Mouse (Mus musculus): Measurements from ENCODE around the gene Prss46. TPM values are rescaled to one million over a fixed set of nuclear protein-coding genes. Genes with fewer than 3 reads are reported as not detected.
A peak's percentile ranks its signal among the peaks of the same experiment; 100 is the strongest.
"Not testable (repeated sequence)": the region's sequence is repeated elsewhere in the genome, so short reads cannot be mapped to it uniquely, and the experiment has no call there.

The Prss46 gene
- total and polyA plus RNA-seq, 2 experiments from 2014 or later, result not detected

DNA sequence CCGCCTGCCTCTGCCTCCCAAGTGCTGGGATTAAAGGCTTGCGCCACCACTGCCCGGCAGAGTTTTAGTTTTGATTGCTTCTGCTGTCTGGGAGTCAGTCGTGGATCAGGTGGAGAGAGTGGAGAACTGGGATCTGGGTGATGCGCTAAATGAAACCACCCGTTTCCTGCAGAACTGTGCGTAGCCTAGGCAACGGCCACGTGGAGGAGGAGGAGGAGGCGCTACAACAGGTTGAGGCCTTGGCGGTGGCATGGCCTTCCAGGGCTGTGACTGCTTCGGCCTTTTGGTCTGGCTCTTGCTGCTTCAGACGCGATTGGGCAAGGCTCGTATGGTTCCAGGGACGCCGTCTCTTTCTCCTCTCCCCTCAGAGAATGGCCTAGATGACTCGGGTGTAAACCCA, 30.5 kb upstream of the Prss46 start, which contains the start of gene Prss44:
TSS of gene Prss44 (plus strand) at position 206 of the 400 bp plus-strand sequence.
- ATAC-seq (ENCODE audit: insufficient read depth, low read depth), result no peak
- no peak within 1 kb of the TSS for H3K4me3 ChIP-seq (ENCODE audit: low read depth, low read length)
- 56% methylated on average over 18 of the region's 18 CpGs for WGBS
- no peaks in the 10 kb centered on the region for H3K9me3 ChIP-seq (replicated peaks; ENCODE audit: control insufficient read depth, low read length)
- H3K4me2 ChIP-seq (ENCODE audit: low read depth, low read length), result no peak within 1 kb of the TSS
- H3K36me3 ChIP-seq (replicated peaks; ENCODE audit: control insufficient read depth, insufficient read depth, low read length), result no peaks in the 10 kb centered on the region
- H3K27me3 ChIP-seq (ENCODE audit: control insufficient read depth, insufficient read depth, low read length), result no peaks in the 10 kb centered on the region
- H3K4me1 ChIP-seq (ENCODE audit: control insufficient read depth, insufficient read depth), result no peaks in the 10 kb centered on the region
- H3K9ac ChIP-seq (replicated peaks; ENCODE audit: low read depth, low read length), result no peak within 1 kb of the TSS
- H3K27ac ChIP-seq (ENCODE audit: low read depth), result no peak within 1 kb of the TSS
- no peak for TF ChIP-seq EP300 (IDR thresholded peaks at IDR 0.05; ENCODE audit: low read depth)
- no peak for TF ChIP-seq CTCF (IDR thresholded peaks at IDR 0.05; ENCODE audit: low read depth)
- DNase-seq (ENCODE audit: low spot score), result no peak

GRCm38 (mm10) chr9:110820546-110820945, 23.8 kb upstream of the Prss46 start:
- H3K9ac ChIP-seq (replicated peaks; ENCODE audit: low read depth, low read length); H3K4me3 ChIP-seq (ENCODE audit: low read depth, low read length); H3K4me2 ChIP-seq (ENCODE audit: low read depth, low read length); DNase-seq (ENCODE audit: low spot score); H3K27me3 ChIP-seq (ENCODE audit: control insufficient read depth, insufficient read depth, low read length); H3K27ac ChIP-seq (ENCODE audit: low read depth); H3K36me3 ChIP-seq (replicated peaks; ENCODE audit: control insufficient read depth, insufficient read depth, low read length); H3K9me3 ChIP-seq (replicated peaks; ENCODE audit: control insufficient read depth, low read length); H3K4me1 ChIP-seq (ENCODE audit: control insufficient read depth, insufficient read depth); ATAC-seq (ENCODE audit: insufficient read depth, low read depth): not testable (repeated sequence)

DNA sequence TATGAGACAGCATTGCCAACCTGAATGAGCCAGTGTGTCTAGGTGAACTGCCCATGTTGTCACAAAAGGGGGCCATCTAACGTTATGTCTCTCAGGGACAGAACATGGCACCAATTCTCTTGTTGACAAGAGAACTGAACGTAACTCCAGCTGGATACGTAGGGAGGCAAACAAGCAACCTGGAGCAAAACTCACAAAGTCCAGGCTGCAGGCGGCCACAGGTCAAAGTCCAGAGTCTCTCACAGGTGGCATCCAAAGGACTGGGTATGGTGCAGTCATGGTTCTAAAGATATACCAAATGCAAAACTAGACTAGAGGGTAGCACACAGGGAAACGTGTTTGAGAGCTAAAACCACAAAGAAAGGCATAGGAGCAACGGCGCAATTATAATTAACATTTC, 22.9 kb upstream of the Prss46 start:
- no peak overlapping the region for H3K27ac ChIP-seq (ENCODE audit: low read depth)
- no peak for DNase-seq (ENCODE audit: low spot score)
- no peaks in the 10 kb centered on the region for H3K4me1 ChIP-seq (ENCODE audit: control insufficient read depth, insufficient read depth)
- no peak overlapping the region for H3K4me3 ChIP-seq (ENCODE audit: low read depth, low read length)
- H3K4me2 ChIP-seq (ENCODE audit: low read depth, low read length), result no peak overlapping the region
- H3K9me3 ChIP-seq (replicated peaks; ENCODE audit: control insufficient read depth, low read length), result no peaks in the 10 kb centered on the region
- TF ChIP-seq CTCF (IDR thresholded peaks at IDR 0.05; ENCODE audit: low read depth) (no peak), EP300 (IDR thresholded peaks at IDR 0.05; ENCODE audit: low read depth) (no peak)
- WGBS, result 78% methylated on average over 7 of the region's 7 CpGs
- H3K27me3 ChIP-seq (ENCODE audit: control insufficient read depth, insufficient read depth, low read length), result no peaks in the 10 kb centered on the region
- ATAC-seq (ENCODE audit: insufficient read depth, low read depth), result no peak
- H3K9ac ChIP-seq (replicated peaks; ENCODE audit: low read depth, low read length), result no peak overlapping the region
- H3K36me3 ChIP-seq (replicated peaks; ENCODE audit: control insufficient read depth, insufficient read depth, low read length), result no peaks in the 10 kb centered on the region

DNA sequence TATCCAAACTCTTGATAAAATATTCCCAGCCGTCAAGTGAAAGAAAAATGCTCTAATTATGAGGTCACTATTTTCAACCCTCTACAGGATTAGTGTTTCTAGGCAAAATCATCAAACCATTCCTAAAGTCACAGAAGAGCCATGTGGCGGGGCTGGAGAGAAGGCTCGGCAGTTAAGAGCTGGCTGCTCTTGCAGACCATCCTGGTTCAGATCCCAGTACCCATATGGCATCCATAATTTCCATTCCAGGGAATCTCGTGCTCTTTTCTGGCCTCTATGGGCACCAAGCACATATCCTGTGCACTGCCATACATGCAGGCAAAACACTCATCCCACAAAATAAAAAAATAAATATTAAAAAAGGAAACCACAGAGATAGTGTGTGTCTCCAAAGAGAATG, 18.9 kb upstream of the Prss46 start:
- no peak for TF ChIP-seq CTCF (IDR thresholded peaks at IDR 0.05; ENCODE audit: low read depth)
- no peak for TF ChIP-seq EP300 (IDR thresholded peaks at IDR 0.05; ENCODE audit: low read depth)
- Histone ChIP-seq H3K9ac (replicated peaks; ENCODE audit: low read depth, low read length) (no peak overlapping the region), H3K27ac (ENCODE audit: low read depth) (0 out of 2 replicates have a peak overlapping the region, but pooled peaks have one; percentile 25), H3K9me3 (replicated peaks; ENCODE audit: control insufficient read depth, low read length) (no peaks in the 10 kb centered on the region), H3K4me3 (ENCODE audit: low read depth, low read length) (no peak overlapping the region), H3K27me3 (ENCODE audit: control insufficient read depth, insufficient read depth, low read length) (no peaks in the 10 kb centered on the region), H3K4me2 (ENCODE audit: low read depth, low read length) (no peak overlapping the region), H3K36me3 (replicated peaks; ENCODE audit: control insufficient read depth, insufficient read depth, low read length) (no peaks in the 10 kb centered on the region), H3K4me1 (ENCODE audit: control insufficient read depth, insufficient read depth) (no peaks in the 10 kb centered on the region)
- DNase-seq (ENCODE audit: low spot score) (no peak), ATAC-seq (ENCODE audit: insufficient read depth, low read depth) (no peak)
- 63% methylated on average over 4 of the region's 4 CpGs for WGBS

- H3K4me3 ChIP-seq (ENCODE audit: low read depth, low read length), result no peak overlapping the region
- ATAC-seq (ENCODE audit: insufficient read depth, low read depth) (no peak), DNase-seq (ENCODE audit: low spot score) (no peak)
- no peaks in the 10 kb centered on the region for H3K27me3 ChIP-seq (ENCODE audit: control insufficient read depth, insufficient read depth, low read length)
- WGBS, result 54% methylated on average over 7 of the region's 7 CpGs
- peak overlapping the region; percentile 25; the same call in 1 of the 2 replicates for H3K27ac ChIP-seq (ENCODE audit: low read depth)
- H3K9me3 ChIP-seq (replicated peaks; ENCODE audit: control insufficient read depth, low read length), result no peaks in the 10 kb centered on the region
- H3K36me3 ChIP-seq (replicated peaks; ENCODE audit: control insufficient read depth, insufficient read depth, low read length), result no peaks in the 10 kb centered on the region
- no peak for TF ChIP-seq CTCF (IDR thresholded peaks at IDR 0.05; ENCODE audit: low read depth)
- no peak for TF ChIP-seq EP300 (IDR thresholded peaks at IDR 0.05; ENCODE audit: low read depth)
- H3K4me1 ChIP-seq (ENCODE audit: control insufficient read depth, insufficient read depth), result no peaks in the 10 kb centered on the region
- no peak overlapping the region for H3K9ac ChIP-seq (replicated peaks; ENCODE audit: low read depth, low read length)
- peak overlapping the region; percentile 21; the same call in 1 of the 2 replicates for H3K4me2 ChIP-seq (ENCODE audit: low read depth, low read length)
These were observed 18.5 kb upstream of the Prss46 start for GRCm38 (mm10) chr9:110825832-110826231.

- Histone ChIP-seq H3K27me3 (ENCODE audit: control insufficient read depth, insufficient read depth, low read length) (no peaks in the 10 kb centered on the region), H3K27ac (ENCODE audit: low read depth) (peak within 1 kb of the TSS; percentile 25; the same call in 1 of the 2 replicates), H3K4me2 (ENCODE audit: low read depth, low read length) (peak within 1 kb of the TSS; percentile 21; the same call in 1 of the 2 replicates), H3K4me3 (ENCODE audit: low read depth, low read length) (no peak within 1 kb of the TSS), H3K4me1 (ENCODE audit: control insufficient read depth, insufficient read depth) (no peaks in the 10 kb centered on the region), H3K9ac (replicated peaks; ENCODE audit: low read depth, low read length) (no peak within 1 kb of the TSS), H3K9me3 (replicated peaks; ENCODE audit: control insufficient read depth, low read length) (no peaks in the 10 kb centered on the region), H3K36me3 (replicated peaks; ENCODE audit: control insufficient read depth, insufficient read depth, low read length) (no peaks in the 10 kb centered on the region)
- ATAC-seq (ENCODE audit: insufficient read depth, low read depth) (no peak; the same call in 1 of the 2 replicates), DNase-seq (ENCODE audit: low spot score) (peak; percentile 18)
- WGBS, result 74% methylated on average over 3 of the region's 3 CpGs
- TF ChIP-seq EP300 (IDR thresholded peaks at IDR 0.05; ENCODE audit: low read depth) (no peak), CTCF (IDR thresholded peaks at IDR 0.05; ENCODE audit: low read depth) (no peak)
These were observed 17.9 kb upstream of the Prss46 start, which contains the start of gene Prss43 for GRCm38 (mm10) chr9:110826390-110826789. TSS of gene Prss43 (plus strand) at chr9:110826690.
